Mouse (Mus musculus) Patski (cell line): Measurements from ENCODE around the gene Mcf2l. TPM values are rescaled to one million over a fixed set of nuclear protein-coding genes. Genes with fewer than 3 reads are reported as not detected.

Source experiments
- ATAC-seq: fragments of 100-300 bp; one replicate; pipeline ENCODE4 v1.8.0; 2021
- CTCF ChIA-PET: fragments of 350-600 bp; sonication (Branson Sonifier 250); formaldehyde crosslinking; loops from one replicate; lab custom pipeline; 2022; ENCODE audit warnings: inconsistent platforms; lab: Charles Lee
- POLR2A ChIA-PET: fragments of 350-600 bp; sonication (Branson Sonifier 250); formaldehyde crosslinking; loops from one replicate; lab custom pipeline; 2022; ENCODE audit warnings: antibody characterized with exemption, inconsistent platforms; lab: Charles Lee
- DNase-seq: peaks from one replicate; pipeline ENCODE4 v3.0.0-alpha.2; 2011; ENCODE audit warnings: low read depth, low spot score
- H3K27me3 ChIP-seq: fragments of 371-371 bp; one replicate; pipeline ENCODE4 v1.5.1; 2021
- CTCF ChIP-seq: fragments of 100-300 bp; IDR thresholded peaks from one replicate; pipeline ENCODE4 v1.5.1; 2021
- in situ Hi-C: fragments of 300-500 bp; cut with MboI; formaldehyde crosslinking; loops from 3 replicates; pipeline ENCODE4 v1.11.1; 2018; ENCODE audit warnings: low pct_unique_long_range_greater_than_20kb, mixed read lengths
- polyA plus RNA-seq: library from polyadenylated mRNA; unstranded; gene quantifications from one replicate; pipeline ENCODE4 v1.2.3, GENCODE M21; 2021

Gene Mcf2l
- polyA plus RNA-seq, 1 experiment from 2014 or later = 6.8 TPM

DNA sequence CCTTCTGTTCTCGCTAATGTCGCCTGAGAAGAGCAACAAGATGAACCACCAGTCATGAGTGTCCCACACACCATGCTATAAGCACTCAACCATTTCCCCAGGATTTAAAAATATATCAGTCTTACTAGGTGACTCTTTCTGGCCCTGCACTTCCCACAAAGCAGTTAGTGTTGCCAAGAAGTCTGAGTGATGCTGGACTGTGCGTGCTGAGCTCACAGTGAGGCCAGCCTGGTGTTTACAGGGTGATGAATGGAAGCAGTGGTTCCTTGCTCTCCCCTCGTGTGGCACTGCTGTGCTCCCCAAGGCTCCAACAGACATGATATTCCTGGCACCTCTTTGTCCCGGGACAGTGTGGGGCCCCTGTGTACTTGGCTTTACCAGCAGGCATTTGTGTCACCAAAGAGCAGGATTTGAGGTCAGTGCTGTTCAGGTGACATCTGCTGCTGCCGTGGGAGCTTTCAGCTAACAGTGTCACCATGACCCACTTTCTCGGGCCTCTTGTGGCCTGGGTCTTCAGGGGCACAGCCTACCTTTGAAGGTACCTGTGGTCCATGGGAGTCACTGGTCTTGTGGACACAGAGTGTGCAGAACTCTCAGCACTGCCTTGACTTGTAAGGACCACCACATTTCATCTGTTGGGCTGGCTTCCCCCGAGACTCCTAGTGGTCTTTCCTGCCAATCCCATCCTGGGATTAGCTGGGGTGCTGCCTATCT, 88.4 kb downstream of the Mcf2l start:
- ATAC-seq (no peak), DNase-seq (no peak)
- TF ChIP-seq CTCF = no peak
- CTCF ChIA-PET = interaction anchor here (1.9 kb wide), 1 partner anchor 11 kb away, joined by 4 read pairs; no protein-coding TSS in a partner anchor
- POLR2A ChIA-PET = no interaction called here
- in situ Hi-C loops = no loop called here
- H3K27me3 ChIP-seq = no peaks in the 10 kb centered on the region

DNA sequence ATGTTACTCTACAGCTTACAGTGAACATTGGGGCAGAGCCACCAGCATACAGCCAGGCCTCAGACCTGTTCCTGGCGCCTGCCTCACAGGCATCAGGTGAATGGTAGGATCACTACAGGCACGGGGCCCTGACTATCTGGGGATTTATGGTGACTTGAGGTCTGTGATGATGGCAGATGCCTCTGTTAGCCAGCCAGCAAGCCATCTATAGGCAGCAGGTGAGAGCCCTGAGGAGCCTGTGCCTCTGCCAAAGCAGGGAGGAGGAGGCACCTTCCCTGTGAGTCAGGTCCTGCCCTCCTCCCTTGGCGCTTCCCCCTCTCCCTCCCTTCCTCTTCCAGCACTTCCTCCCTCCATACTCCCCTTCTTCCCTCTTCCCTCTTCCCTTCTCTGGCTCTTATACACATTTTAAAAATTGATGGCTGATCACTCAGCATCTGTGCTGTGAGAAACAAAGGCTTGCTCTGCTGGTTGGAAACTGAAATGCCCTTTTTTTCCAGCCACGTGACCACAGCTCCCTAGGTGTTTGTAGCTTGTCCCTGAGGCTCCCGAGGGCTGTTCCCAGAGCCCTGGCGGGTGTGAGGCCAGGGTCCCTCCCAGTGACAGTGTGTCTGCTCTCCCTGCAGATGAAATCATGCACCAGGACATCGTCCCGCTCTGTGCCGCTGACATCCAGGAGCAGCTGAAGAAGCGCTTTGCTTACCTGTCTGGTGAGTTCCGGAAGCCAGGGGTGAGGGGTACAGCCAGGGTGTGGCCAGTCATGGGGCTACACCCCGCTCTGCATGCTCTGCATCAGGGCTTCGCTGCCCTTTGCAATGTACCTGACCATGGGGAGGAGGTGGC, 89.2 kb downstream of the Mcf2l start:
- DNase-seq (no peak), ATAC-seq (no peak)
- in situ Hi-C loops = no loop called here
- H3K27me3 ChIP-seq = no peaks in the 10 kb centered on the region
- no peak for TF ChIP-seq CTCF
- POLR2A ChIA-PET = no interaction called here
- CTCF ChIA-PET = no interaction called here

DNA sequence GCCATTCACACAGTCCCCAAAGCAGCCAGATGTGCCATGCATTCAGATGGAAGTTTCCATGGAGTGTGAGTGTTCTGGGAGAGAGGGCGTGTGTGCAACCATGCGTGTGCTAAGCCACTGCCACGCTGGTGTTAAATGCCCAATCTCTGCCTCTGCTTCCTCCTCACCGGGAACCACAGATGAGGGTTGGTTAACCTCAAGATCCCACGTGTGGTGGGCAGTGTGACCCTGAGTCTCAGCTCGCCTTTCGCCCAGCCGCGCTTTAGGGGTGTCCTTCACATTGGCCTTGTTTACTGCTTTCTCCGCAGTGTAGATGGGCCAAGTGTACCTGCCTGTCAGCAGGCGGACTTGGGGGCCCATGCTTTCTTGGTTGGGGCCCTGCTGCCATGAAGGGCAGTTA, 102.7 kb downstream of the Mcf2l start:
- CTCF ChIA-PET = no interaction called here
- no peak for TF ChIP-seq CTCF
- in situ Hi-C loops = loop anchor here (5.0 kb wide), 1 partner anchor 231 kb away; no protein-coding TSS in a partner anchor
- POLR2A ChIA-PET = no interaction called here
- H3K27me3 ChIP-seq = no peaks in the 10 kb centered on the region
- no peak for ATAC-seq
- no peak for DNase-seq

DNA sequence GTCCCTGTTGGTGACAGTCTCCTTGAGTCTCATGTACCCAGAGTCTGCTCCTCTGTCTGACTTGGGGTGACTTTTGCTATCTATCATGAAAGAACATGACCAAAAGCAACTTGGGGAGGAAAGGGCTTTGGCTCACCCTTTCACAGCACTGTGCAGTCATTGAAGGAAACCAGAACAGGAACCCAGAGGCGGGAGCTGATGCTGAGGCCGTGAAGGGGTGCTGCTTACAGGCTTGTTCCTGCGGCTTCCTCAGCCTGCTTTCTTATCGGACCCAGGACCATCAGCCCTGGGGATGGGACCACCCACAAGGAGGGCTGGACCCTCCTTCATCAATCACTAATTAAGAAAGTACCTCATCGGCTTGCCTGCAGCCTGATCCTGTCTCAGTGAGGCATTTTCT, 103.1 kb downstream of the Mcf2l start:
- no peak for ATAC-seq
- POLR2A ChIA-PET = no interaction called here

DNA sequence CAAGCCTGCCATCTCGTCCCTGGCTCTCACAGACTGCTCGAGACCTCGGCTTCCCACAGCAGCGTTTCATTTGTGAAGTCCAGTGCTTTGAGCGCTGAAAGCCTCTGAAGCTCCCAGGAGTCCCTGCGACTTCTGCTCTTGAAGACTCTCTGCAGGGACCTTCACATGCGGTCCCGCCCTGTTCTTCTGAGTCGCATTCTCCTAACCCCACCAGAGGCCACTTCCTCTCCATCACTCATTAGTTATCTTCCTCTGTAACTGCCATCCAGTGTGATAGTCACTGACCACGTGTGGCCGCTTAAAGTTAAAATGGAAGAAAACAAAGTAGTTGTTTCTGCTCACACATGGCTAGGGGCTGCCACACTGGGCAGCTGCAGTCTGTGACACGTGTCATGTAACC, 103.7 kb downstream of the Mcf2l start:
- no peak for TF ChIP-seq CTCF
- POLR2A ChIA-PET = no interaction called here

More for the DNA sequence above, 103.1 kb downstream of the Mcf2l start:
- no peaks in the 10 kb centered on the region for H3K27me3 ChIP-seq
- CTCF ChIA-PET = interaction anchor here (1.0 kb wide), 1 partner anchor 235 kb away, joined by 3 read pairs; no protein-coding TSS in a partner anchor
- no peak for DNase-seq
- no peak for TF ChIP-seq CTCF
- in situ Hi-C loops = loop anchor here (5.0 kb wide), 1 partner anchor 231 kb away; no protein-coding TSS in a partner anchor

DNA sequence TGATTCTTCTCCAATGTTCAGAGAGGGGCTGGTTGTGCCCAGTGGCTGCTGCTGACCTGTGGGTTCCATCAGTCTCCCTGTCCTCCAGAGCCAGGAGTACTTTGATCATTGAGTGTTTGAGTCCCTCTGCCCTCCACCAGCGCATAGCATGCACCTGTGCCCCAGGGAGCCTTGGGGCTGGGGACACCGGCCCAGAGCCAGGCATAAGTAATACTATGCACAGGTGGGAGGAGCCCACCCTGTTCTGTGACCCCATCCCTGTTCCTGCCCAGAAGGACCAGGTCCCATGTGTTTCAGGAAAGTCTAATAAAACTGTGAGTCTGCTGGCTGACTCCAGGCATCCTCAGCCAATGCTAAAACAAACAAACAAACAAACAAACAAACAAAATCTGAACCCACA, 104.7 kb downstream of the Mcf2l start:
- in situ Hi-C loops = loop anchor here (5.0 kb wide), 1 partner anchor 229 kb away; no protein-coding TSS in a partner anchor
- ChIA-PET CTCF (interaction anchor here (0.6 to 1.7 kb wide), 4 partner anchors 9 to 315 kb away, joined by 3 to 5 read pairs (median 3); no protein-coding TSS in a partner anchor), POLR2A (no interaction called here)
- DNase-seq (no peak), ATAC-seq (no peak)
- TF ChIP-seq CTCF = no peak
- no peaks in the 10 kb centered on the region for H3K27me3 ChIP-seq

More for the DNA sequence above, 103.7 kb downstream of the Mcf2l start:
- no peaks in the 10 kb centered on the region for H3K27me3 ChIP-seq
- in situ Hi-C loops = loop anchor here (5.0 kb wide), 1 partner anchor 230 kb away; no protein-coding TSS in a partner anchor
- ATAC-seq = no peak
- no peak for DNase-seq
- CTCF ChIA-PET = interaction anchor here (0.9 to 1.3 kb wide), 3 partner anchors 19 to 234 kb away, joined by 3 read pairs; no protein-coding TSS in a partner anchor

DNA sequence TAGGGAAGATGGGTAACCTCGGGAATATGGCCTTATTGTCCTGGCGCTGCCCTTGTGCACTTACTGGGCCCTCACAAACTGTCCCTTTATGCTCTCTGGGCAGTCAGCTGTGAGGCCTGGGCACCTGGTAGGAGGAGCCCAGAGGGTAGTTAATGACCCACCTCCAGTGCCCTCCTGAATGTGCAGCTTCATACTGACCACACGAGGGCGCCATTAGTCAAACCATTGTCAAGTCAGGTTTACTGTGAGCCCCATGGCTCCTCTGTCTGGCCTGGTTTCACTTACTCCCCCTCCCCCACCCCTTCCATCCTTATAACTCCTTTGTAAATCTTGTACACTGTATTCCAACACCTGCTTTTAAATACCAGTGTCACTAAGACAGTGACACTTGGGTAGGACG, 105.1 kb downstream of the Mcf2l start:
- DNase-seq (no peak), ATAC-seq (peak; percentile 76)
- peak; percentile 90 for TF ChIP-seq CTCF
- in situ Hi-C loops = loop anchor here (5.0 kb wide), 1 partner anchor 229 kb away; no protein-coding TSS in a partner anchor
- H3K27me3 ChIP-seq = no peaks in the 10 kb centered on the region
- POLR2A ChIA-PET = no interaction called here
- CTCF ChIA-PET = interaction anchor here (0.6 to 1.7 kb wide), 3 partner anchors 9 to 315 kb away, joined by 3 to 5 read pairs (median 3); no protein-coding TSS in a partner anchor

DNA sequence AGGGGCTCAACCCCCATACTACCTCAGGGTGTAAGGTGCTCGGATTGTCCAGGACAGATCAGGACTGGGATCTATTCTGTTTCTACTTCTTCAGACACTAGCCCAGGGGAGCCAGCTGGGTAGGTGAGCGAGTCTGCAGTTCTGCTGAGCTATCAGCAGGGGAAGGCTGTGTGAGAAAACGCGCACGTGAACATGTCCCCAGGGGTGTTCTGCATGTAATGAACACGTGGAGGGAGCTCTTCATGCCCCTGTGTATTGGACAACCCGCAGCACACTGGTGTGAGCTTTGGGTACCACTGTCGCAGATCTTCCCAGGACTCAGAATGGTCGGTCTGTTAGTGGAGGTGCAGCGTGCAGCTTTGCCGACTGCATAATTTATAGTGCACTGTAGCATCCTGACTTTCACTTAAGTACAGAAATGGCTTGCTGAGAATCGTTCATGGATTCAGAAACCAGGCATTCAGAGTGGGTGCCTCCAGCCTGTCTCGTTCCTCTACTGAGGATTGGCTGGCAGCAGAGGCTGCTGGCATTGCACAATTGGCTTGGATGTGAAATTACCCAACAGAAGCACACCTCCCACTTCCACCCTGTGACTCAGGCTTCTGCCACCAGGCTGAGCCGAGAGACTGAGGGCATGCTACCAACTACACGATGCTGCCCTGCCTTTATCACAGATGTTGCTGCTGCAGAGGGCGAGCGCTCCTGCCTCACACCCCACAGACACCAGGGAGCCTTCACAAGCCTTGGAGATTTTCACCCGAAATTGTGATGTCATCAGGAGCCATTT, 110.3 kb downstream of the Mcf2l start:
- no peak for TF ChIP-seq CTCF
- ChIA-PET CTCF (no interaction called here), POLR2A (interaction anchor here (0.6 kb wide), 1 partner anchor 167 kb away, joined by 4 read pairs; no protein-coding TSS in a partner anchor)
- no peaks in the 10 kb centered on the region for H3K27me3 ChIP-seq
- ATAC-seq = peak; percentile 78
- no peak for DNase-seq
- in situ Hi-C loops = loop anchor here (10.0 kb wide), 1 partner anchor 121 kb away; the partner anchor contains the start of genes Cul4a and Pcid2

DNA sequence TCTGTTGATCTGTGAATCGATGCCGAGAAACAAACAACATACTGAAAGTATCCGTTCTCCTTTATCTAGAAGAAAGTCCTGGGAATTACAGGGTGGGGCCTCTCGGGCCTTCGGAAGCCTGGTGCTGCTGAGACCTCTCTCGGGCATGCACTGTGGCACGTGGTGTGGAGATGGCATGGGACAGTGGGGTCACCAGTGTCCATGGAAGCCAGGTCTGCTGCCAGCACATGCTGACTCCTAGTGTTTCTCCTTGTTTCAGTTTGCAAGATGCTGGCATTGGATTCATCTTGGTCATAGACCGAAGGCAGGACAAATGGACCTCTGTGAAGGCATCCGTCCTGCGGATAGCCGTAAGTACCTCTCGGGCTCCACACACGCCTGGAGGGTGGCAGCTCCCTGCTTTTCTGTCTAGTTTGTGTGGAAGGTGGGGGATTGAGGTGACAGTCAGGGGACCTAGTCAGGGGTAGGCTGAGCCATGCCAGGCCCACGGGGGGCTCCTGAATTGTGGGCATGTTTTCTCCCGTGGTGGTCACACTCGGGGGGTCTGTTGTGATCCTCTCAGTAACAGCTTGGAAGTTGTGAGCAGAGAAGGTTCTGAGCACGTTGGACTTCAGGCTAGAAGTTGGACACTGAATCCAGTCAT, 111.1 kb downstream of the Mcf2l start:
- ATAC-seq (no peak), DNase-seq (no peak)
- ChIA-PET POLR2A (interaction anchor here (0.6 kb wide), 1 partner anchor 166 kb away, joined by 4 read pairs; no protein-coding TSS in a partner anchor), CTCF (interaction anchor here (0.7 to 1.1 kb wide), 2 partner anchors 11 to 19 kb away, joined by 3 to 4 read pairs; no protein-coding TSS in a partner anchor)
- TF ChIP-seq CTCF = no peak
- in situ Hi-C loops = loop anchor here (10.0 kb wide), 1 partner anchor 120 kb away; the partner anchor contains the start of genes Cul4a and Pcid2
- H3K27me3 ChIP-seq = no peaks in the 10 kb centered on the region
